Mouse (Mus musculus): Measurements from ENCODE around the gene Krt79. TPM values are rescaled to one million over a fixed set of nuclear protein-coding genes. Genes with fewer than 3 reads are reported as not detected.

Gene Krt79
- polyA plus RNA-seq, 1 experiment from 2014 or later: not detected

DNA sequence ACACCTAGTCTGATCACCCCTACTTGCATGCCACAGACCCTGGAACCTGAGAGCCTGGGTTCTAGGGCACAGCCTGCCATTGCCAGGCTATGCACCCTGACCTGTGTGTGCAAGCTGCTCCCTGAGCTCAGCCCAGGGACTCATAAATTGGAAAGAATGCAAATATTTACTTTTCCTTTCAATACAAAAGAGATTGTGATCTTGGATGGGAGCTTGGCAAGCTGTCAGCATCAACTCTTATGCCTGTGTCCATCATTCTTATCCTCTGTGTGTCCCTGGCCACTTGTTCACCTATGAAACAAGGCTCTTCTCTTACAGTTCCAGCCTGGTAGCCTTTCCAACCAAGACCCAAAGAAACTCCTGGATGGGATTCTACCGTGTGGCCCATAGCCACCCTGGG lies 15.1 kb downstream of the Krt79 start:
- WGBS (ENCODE audit: insufficient replicate concordance): 57% methylated on average over 1 of the region's 1 CpGs
- no peak for ATAC-seq (ENCODE audit: low read depth)
- peaks cover 7% of the 10 kb centered on the region for H3K27me3 ChIP-seq (ENCODE audit: control insufficient read depth, insufficient read depth, low read depth, low read length)
- no peaks in the 10 kb centered on the region for H3K9me3 ChIP-seq (replicated peaks; ENCODE audit: control insufficient read depth, low read length)
- H3K4me3 ChIP-seq (ENCODE audit: low read depth, low read length): no peak overlapping the region
- H3K4me1 ChIP-seq (ENCODE audit: control insufficient read depth, low read depth, low read length): peaks cover 5% of the 10 kb centered on the region; the same call in 1 of the 2 replicates
- no peak overlapping the region for H3K4me2 ChIP-seq (ENCODE audit: low read depth, low read length)
- H3K9ac ChIP-seq (ENCODE audit: low read depth, low read length): no peak overlapping the region
- no peaks in the 10 kb centered on the region for H3K36me3 ChIP-seq (ENCODE audit: control insufficient read depth, insufficient read depth)
- H3K27ac ChIP-seq (ENCODE audit: low read length): no peak overlapping the region

DNA sequence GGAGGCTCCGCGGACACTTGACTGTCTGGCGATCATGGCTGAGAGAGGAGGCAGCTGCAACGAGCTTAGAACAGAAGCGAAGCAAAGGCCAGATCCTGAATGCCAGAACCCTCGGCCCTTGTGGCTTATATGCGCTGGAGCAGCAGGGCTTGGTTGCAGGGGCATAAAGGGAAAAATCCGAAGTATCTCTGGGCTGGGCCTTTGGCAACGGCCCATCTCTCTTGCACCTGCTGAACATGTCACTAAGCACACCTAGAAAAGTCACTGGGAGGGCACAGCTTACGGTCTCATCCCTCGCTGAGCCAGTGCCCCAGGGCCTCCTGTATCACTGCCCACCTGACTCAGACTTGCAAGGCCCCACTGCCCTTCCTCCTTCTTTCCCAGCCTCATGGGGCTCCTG lies 15.5 kb downstream of the Krt79 start, which contains the start of gene Krt4:
Gene Krt4 (minus strand): TSS at position 101 of the 400 bp plus-strand sequence.
- Histone ChIP-seq H3K4me1 (ENCODE audit: control insufficient read depth, low read depth, low read length) (peaks cover 2% of the 10 kb centered on the region; the same call in 1 of the 2 replicates), H3K27me3 (ENCODE audit: control insufficient read depth, insufficient read depth, low read depth, low read length) (peaks cover 3% of the 10 kb centered on the region), H3K36me3 (ENCODE audit: control insufficient read depth, insufficient read depth) (no peaks in the 10 kb centered on the region), H3K27ac (ENCODE audit: low read length) (no peak within 1 kb of the TSS), H3K9ac (ENCODE audit: low read depth, low read length) (no peak within 1 kb of the TSS), H3K9me3 (replicated peaks; ENCODE audit: control insufficient read depth, low read length) (no peaks in the 10 kb centered on the region), H3K4me2 (ENCODE audit: low read depth, low read length) (no peak within 1 kb of the TSS), H3K4me3 (ENCODE audit: low read depth, low read length) (no peak within 1 kb of the TSS)
- no peak for ATAC-seq (ENCODE audit: low read depth)
- WGBS (ENCODE audit: insufficient replicate concordance): 61% methylated on average over 11 of the region's 11 CpGs

DNA sequence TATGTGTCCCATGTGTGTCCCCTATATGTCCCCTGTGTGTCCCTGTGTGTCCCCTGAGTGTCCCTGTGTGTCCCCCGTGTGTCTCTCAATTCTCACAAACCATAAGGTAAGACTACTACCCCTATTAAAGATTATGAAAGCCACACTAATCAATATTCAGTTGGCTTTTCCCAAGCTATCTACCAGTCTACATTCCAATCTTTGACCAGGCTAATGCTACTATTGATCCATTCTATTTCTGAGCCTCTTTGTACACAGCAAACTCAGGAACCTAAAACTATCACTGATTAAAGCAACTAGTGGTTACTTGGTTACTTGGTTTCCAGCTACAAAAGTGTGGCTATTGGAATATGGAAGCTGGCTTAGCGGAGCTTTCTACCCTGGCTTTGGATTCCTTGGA lies 17.8 kb downstream of the Krt79 start:
- Histone ChIP-seq H3K4me3 (ENCODE audit: low read depth, low read length) (no peak overlapping the region), H3K36me3 (ENCODE audit: control insufficient read depth, insufficient read depth) (no peaks in the 10 kb centered on the region), H3K27me3 (ENCODE audit: control insufficient read depth, insufficient read depth, low read depth, low read length) (no peaks in the 10 kb centered on the region), H3K4me2 (ENCODE audit: low read depth, low read length) (no peak overlapping the region), H3K9ac (ENCODE audit: low read depth, low read length) (no peak overlapping the region), H3K27ac (ENCODE audit: low read length) (no peak overlapping the region), H3K9me3 (replicated peaks; ENCODE audit: control insufficient read depth, low read length) (no peaks in the 10 kb centered on the region), H3K4me1 (ENCODE audit: control insufficient read depth, low read depth, low read length) (peaks cover 2% of the 10 kb centered on the region; the same call in 1 of the 2 replicates)
- peak; percentile 19; the same call in 1 of the 2 replicates for ATAC-seq (ENCODE audit: low read depth)
- 47% methylated on average over 2 of the region's 2 CpGs for whole genome bisulfite sequencing (ENCODE audit: insufficient replicate concordance)

DNA sequence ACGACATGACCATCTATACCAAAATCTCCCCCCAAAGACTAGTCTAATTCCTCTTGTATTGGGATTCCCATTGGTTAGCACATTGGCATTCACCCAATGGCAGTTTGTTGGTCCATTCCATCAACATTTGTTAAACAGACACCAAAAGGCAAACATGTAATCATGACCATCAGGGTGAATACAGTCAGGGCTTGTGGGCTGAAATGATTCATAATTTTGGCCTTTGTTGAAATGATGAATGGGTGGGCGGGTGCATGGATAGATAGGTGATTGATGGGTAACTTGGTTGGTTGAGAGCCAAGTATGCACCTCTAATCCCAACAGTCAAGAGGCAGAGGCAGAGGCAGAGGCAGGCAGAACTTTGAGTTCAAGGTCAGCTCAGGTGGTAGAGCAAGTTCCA lies 24.1 kb downstream of the Krt79 start:
- no peaks in the 10 kb centered on the region for H3K4me1 ChIP-seq (ENCODE audit: control insufficient read depth, low read depth, low read length)
- H3K27ac ChIP-seq (ENCODE audit: low read length): no peak overlapping the region
- no peak overlapping the region for H3K9ac ChIP-seq (ENCODE audit: low read depth, low read length)
- ATAC-seq (ENCODE audit: low read depth): no peak
- no peak overlapping the region for H3K4me3 ChIP-seq (ENCODE audit: low read depth, low read length)
- no peaks in the 10 kb centered on the region for H3K27me3 ChIP-seq (ENCODE audit: control insufficient read depth, insufficient read depth, low read depth, low read length)
- no peaks in the 10 kb centered on the region for H3K9me3 ChIP-seq (replicated peaks; ENCODE audit: control insufficient read depth, low read length)
- WGBS (ENCODE audit: insufficient replicate concordance): 45% methylated on average over 2 of the region's 2 CpGs
- no peaks in the 10 kb centered on the region for H3K36me3 ChIP-seq (ENCODE audit: control insufficient read depth, insufficient read depth)
- H3K4me2 ChIP-seq (ENCODE audit: low read depth, low read length): no peak overlapping the region

DNA sequence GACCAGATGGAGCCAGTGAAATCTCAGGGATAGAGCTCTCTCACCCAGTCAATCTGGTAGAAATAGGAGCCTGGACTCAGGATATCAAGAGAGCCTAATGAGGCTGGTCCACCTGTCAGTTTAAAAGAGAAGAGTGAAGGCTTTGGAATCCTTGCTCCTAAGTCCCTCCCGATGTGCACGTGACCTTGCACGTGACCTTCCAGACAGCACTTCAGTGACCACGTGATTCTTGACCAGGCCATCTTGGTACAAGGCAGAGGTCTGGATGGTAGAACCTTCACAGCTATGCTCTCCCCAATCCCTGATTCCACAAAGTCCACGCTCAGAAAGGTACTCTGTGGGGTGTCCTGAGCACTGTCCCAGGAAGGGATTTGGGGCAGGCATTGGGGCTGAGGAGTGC lies 35.3 kb downstream of the Krt79 start:
- ATAC-seq (ENCODE audit: low read depth): no peak
- Histone ChIP-seq H3K4me2 (ENCODE audit: low read depth, low read length) (no peak overlapping the region), H3K4me3 (ENCODE audit: low read depth, low read length) (no peak overlapping the region), H3K27me3 (ENCODE audit: control insufficient read depth, insufficient read depth, low read depth, low read length) (no peaks in the 10 kb centered on the region), H3K4me1 (ENCODE audit: control insufficient read depth, low read depth, low read length) (no peaks in the 10 kb centered on the region), H3K9me3 (replicated peaks; ENCODE audit: control insufficient read depth, low read length) (no peaks in the 10 kb centered on the region), H3K36me3 (ENCODE audit: control insufficient read depth, insufficient read depth) (no peaks in the 10 kb centered on the region), H3K27ac (ENCODE audit: low read length) (no peak overlapping the region), H3K9ac (ENCODE audit: low read depth, low read length) (no peak overlapping the region)
- WGBS (ENCODE audit: insufficient replicate concordance): 62% methylated on average over 5 of the region's 5 CpGs

DNA sequence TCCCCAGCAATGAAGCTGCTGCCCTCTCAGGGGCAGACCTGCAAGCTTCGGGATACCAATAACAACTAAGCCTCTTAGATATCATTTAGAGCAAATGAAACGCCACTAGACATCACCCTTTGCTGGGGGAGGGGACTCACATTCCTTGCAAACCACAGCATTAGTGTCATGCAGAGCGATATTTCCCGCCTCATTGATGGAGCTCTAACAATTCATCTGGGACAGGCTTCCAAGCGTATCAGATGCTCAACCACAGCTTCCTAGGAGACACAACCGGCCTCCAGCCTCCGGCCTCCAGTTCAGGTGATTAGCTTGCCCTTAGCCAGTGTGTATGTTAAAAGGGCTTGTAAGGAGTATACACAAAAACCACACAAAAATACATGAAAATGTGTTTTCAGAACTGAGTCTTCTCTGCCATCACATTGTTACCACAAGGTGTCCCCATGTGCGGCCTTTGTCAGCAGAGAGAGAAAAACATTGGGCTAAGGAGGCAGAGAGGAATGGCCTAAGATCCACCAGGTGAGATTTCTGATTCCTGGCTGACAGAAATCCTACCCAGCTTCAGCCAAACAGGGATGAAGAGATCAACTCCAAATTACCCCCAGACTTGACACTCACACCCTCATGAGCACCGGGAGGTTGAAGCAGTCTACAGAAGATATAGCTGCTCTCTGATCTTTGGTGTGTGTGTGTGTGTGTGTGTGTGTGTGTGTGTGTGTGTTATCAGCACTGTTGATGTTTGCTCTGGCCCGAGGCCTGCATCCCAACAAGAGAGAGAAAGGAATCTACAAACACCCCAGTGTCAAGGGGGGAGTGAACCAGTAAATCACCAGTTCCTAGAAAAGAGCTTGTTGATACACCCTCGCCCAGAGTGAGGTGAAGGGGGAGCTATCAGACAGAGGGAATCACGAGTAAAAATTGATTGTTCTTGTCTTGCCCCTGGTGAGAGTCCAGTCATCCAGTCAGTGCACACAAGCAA lies 37.7 kb downstream of the Krt79 start:
- Histone ChIP-seq H3K27me3 (ENCODE audit: control insufficient read depth, insufficient read depth, low read depth, low read length) (no peaks in the 10 kb centered on the region), H3K4me3 (ENCODE audit: low read depth, low read length) (no peak overlapping the region), H3K9me3 (replicated peaks; ENCODE audit: control insufficient read depth, low read length) (no peaks in the 10 kb centered on the region), H3K4me1 (ENCODE audit: control insufficient read depth, low read depth, low read length) (no peaks in the 10 kb centered on the region), H3K27ac (ENCODE audit: low read length) (no peak overlapping the region), H3K9ac (ENCODE audit: low read depth, low read length) (no peak overlapping the region), H3K4me2 (ENCODE audit: low read depth, low read length) (no peak overlapping the region), H3K36me3 (ENCODE audit: control insufficient read depth, insufficient read depth) (no peaks in the 10 kb centered on the region)
- ATAC-seq (ENCODE audit: low read depth): no peak
- 44% methylated on average over 12 of the region's 12 CpGs for WGBS (ENCODE audit: insufficient replicate concordance)

DNA sequence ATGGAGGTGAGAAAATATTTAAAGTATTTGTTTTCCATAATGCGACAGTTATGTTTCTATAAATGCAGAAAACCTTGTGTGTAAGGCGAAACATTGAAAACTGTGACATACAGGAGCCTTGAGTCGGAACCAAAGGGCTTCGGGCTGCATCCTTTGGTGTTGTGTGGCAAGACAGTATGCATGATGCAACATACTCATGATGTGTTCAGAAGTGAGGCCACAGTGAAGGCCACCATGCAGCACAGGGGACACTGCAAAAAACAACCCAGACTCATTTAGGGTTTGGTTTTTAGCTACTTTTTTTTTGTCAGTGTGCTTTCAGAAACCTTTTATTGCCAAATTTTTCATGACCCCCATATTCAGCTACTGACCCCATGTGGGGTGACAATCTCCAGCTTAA lies 44.9 kb downstream of the Krt79 start:
- no peak overlapping the region for H3K9ac ChIP-seq (ENCODE audit: low read depth, low read length)
- H3K9me3 ChIP-seq (replicated peaks; ENCODE audit: control insufficient read depth, low read length): no peaks in the 10 kb centered on the region
- H3K4me1 ChIP-seq (ENCODE audit: control insufficient read depth, low read depth, low read length): no peaks in the 10 kb centered on the region
- no peaks in the 10 kb centered on the region for H3K36me3 ChIP-seq (ENCODE audit: control insufficient read depth, insufficient read depth)
- ATAC-seq (ENCODE audit: low read depth): no peak
- no peak overlapping the region for H3K4me3 ChIP-seq (ENCODE audit: low read depth, low read length)
- H3K27me3 ChIP-seq (ENCODE audit: control insufficient read depth, insufficient read depth, low read depth, low read length): no peaks in the 10 kb centered on the region
- H3K4me2 ChIP-seq (ENCODE audit: low read depth, low read length): no peak overlapping the region
- 74% methylated on average over 4 of the region's 4 CpGs for WGBS (ENCODE audit: insufficient replicate concordance)
- H3K27ac ChIP-seq (ENCODE audit: low read length): no peak overlapping the region

DNA sequence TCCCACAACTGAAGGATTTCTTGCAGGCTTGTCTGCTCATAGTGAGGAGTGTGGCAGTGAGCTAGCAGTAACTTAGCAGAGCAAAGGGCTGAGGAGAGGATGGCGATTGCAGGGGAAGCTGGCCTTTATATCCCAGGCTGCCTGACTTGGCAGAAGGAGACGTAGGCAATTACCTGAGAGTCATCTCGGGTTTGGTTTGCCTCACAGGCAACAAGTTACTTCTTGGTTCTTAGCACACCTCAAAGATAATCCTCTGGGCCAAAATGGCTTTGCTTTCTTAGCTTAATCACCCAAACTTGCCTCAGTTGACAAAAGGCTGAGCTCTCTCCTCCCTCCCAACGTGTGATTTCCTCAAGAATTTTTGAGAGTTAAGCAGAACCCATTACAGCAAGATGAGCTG lies 47.3 kb downstream of the Krt79 start, which contains the start of gene Krt76:
Gene Krt76 (minus strand): TSS at position 101 of the 400 bp plus-strand sequence.
- Histone ChIP-seq H3K4me3 (ENCODE audit: low read depth, low read length) (no peak within 1 kb of the TSS), H3K4me1 (ENCODE audit: control insufficient read depth, low read depth, low read length) (no peaks in the 10 kb centered on the region), H3K36me3 (ENCODE audit: control insufficient read depth, insufficient read depth) (no peaks in the 10 kb centered on the region), H3K27ac (ENCODE audit: low read length) (no peak within 1 kb of the TSS), H3K27me3 (ENCODE audit: control insufficient read depth, insufficient read depth, low read depth, low read length) (no peaks in the 10 kb centered on the region), H3K9ac (ENCODE audit: low read depth, low read length) (no peak within 1 kb of the TSS), H3K4me2 (ENCODE audit: low read depth, low read length) (no peak within 1 kb of the TSS), H3K9me3 (replicated peaks; ENCODE audit: control insufficient read depth, low read length) (no peaks in the 10 kb centered on the region)
- ATAC-seq (ENCODE audit: low read depth): no peak
- WGBS (ENCODE audit: insufficient replicate concordance): 37% methylated on average over 4 of the region's 4 CpGs

DNA sequence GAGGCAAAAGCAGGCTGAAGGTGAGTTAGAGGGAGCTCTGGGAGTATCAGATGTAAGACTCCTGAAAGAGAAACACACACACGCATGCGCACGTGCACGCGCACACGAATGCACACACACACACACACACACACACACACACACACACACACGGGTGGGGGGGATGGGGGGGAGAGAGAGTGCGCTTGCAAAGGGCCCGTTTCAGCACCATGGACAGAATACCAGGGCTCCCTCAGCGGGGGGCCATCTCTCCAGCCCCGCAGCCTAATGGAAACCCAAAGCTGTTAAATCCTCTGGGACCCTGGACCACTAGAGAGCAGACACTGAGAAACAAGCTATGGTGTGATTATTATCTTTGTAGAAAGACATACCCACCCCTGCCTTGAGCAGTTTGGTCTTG lies 60.3 kb downstream of the Krt79 start:
- H3K4me1 ChIP-seq (ENCODE audit: control insufficient read depth, low read depth, low read length): no peaks in the 10 kb centered on the region
- ATAC-seq (ENCODE audit: low read depth): no peak
- no peaks in the 10 kb centered on the region for H3K9me3 ChIP-seq (replicated peaks; ENCODE audit: control insufficient read depth, low read length)
- H3K4me2 ChIP-seq (ENCODE audit: low read depth, low read length): no peak overlapping the region
- WGBS (ENCODE audit: insufficient replicate concordance): 24% methylated on average over 11 of the region's 11 CpGs
- no peak overlapping the region for H3K27ac ChIP-seq (ENCODE audit: low read length)
- H3K27me3 ChIP-seq (ENCODE audit: control insufficient read depth, insufficient read depth, low read depth, low read length): no peaks in the 10 kb centered on the region; the same call in 1 of the 2 replicates
- no peaks in the 10 kb centered on the region for H3K36me3 ChIP-seq (ENCODE audit: control insufficient read depth, insufficient read depth)
- H3K4me3 ChIP-seq (ENCODE audit: low read depth, low read length): no peak overlapping the region
- H3K9ac ChIP-seq (ENCODE audit: low read depth, low read length): no peak overlapping the region

Measured in liver, embryonic 16.5 days (tissue).